2 mouse cellular contexts compared by ENCODE assay signal in the genomic region with DNA sequence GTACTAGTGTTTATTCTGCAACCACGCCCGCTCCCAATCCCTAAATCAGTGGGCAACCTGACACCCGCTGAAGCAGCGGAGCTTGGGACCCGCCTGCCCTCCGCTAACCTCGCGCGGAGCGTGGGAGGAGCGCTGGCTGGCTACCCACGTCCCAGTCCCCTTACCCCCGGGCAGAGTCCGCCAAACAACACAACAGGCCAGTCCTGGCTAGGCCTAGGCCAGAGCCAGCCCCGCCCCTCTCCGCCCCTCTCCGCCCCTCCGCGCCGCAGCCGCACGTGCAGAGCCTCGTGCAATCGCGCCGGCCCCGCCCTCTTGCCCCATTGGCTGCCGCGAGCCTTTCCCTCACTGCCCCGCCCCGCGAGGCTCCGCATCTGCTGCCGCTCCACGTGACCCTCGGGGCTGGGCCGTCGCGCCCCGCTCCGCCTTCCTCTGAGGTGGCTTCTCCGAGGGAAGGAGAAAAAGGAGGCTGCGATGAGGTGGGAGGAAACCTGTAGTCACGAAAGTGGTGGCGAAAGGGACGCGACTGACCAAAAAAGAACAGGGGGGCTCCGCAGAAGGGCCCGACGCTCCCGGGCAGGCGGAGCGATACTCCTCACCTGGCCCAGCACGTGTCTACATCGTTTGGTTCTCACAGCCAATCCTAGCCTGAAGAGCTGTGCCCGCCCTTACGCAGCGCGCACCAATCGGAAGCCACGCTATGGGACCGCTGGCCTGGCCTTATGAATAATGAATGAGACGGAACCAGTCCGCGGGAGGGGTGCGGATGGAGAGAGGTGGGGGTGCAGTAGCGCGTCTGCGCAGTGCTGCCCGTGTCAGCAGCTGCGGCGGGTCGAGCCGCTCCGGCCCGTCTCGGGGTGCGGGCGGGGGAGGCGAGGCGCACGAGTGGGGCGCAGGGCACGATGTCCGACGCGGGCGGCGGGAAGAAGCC.
TF ChIP-seq lines count a peak whose summit lies in the region.

No protein-coding gene starts in this region.

TF ChIP-seq in C2C12, 6 proteins besides CTCF, POLR2A, EP300 and RAD21 (continued from another document):
- peak; percentile 88 for TF ChIP-seq USF1 (IDR thresholded peaks at IDR 0.05; ENCODE audit: low read depth)

TF ChIP-seq in myocyte, 11 proteins besides CTCF, POLR2A, EP300 and RAD21 (continued from another document):
- TF ChIP-seq E2F4 (IDR thresholded peaks at IDR 0.05; ENCODE audit: insufficient read depth), result no peak
- peak in 2 of 3 experiments; percentile 84 for TF ChIP-seq MYOG (IDR thresholded peaks at IDR 0.05; ENCODE audit: control insufficient read depth in 1 of 3, insufficient read depth in 1 of 3, insufficient read length in 2 of 3, low read depth in 2 of 3)
- peak; percentile 82 for TF ChIP-seq USF1 (IDR thresholded peaks at IDR 0.05; ENCODE audit: low read depth)
- no peak for TF ChIP-seq TCF3 (IDR thresholded peaks at IDR 0.05; ENCODE audit: insufficient read length, low read depth)
- peak; percentile 68 for TF ChIP-seq SRF (IDR thresholded peaks at IDR 0.05; ENCODE audit: control insufficient read depth, insufficient read length, low read depth)
- no peak for TF ChIP-seq CEBPB (IDR thresholded peaks at IDR 0.05; ENCODE audit: insufficient read depth, poor library complexity, severe bottlenecking)
- TF ChIP-seq TCF12 (IDR thresholded peaks at IDR 0.05; ENCODE audit: insufficient read depth, poor library complexity, severe bottlenecking), result no peak
- TF ChIP-seq MYOD1 (IDR thresholded peaks at IDR 0.05; ENCODE audit: control insufficient read depth in 1 of 3, insufficient read length in 2 of 3, low read depth in 2 of 3), result peak in 2 of 3 experiments; percentile 71 to 90
- TF ChIP-seq REST (IDR thresholded peaks at IDR 0.05; ENCODE audit: insufficient read depth, insufficient read length), result no peak
